Mouse (Mus musculus) embryonic facial prominence, embryonic 13.5 days (tissue): ENCODE data around the gene Capza3. TPM values are rescaled to one million over a fixed set of nuclear protein-coding genes. Genes with fewer than 3 reads are reported as not detected.

Experiments used
- polyA plus RNA-seq: library from polyadenylated mRNA; unstranded; fragments of >200 nt; fragmentation: Nextera tagmentation; extraction: Ambion mirVana; gene quantifications from 2 replicates; pipeline ENCODE4 v1.2.1, GENCODE M21; 2015

The Capza3 gene
- polyA plus RNA-seq, 1 experiment from 2014 or later = not detected

Other genes starting within 250 kb of the Capza3 start
- gene Plcz1, start 205 bp downstream of the Capza3 start, polyA plus RNA-seq = not detected in 2 replicates